Mouse (Mus musculus): Measurements from ENCODE around the gene Mrpl14. TPM values are rescaled to one million over a fixed set of nuclear protein-coding genes. Genes with fewer than 3 reads are reported as not detected.

The Mrpl14 gene
- total and polyA plus RNA-seq, 2 experiments from 2014 or later = 25.3 to 98.6 TPM

DNA sequence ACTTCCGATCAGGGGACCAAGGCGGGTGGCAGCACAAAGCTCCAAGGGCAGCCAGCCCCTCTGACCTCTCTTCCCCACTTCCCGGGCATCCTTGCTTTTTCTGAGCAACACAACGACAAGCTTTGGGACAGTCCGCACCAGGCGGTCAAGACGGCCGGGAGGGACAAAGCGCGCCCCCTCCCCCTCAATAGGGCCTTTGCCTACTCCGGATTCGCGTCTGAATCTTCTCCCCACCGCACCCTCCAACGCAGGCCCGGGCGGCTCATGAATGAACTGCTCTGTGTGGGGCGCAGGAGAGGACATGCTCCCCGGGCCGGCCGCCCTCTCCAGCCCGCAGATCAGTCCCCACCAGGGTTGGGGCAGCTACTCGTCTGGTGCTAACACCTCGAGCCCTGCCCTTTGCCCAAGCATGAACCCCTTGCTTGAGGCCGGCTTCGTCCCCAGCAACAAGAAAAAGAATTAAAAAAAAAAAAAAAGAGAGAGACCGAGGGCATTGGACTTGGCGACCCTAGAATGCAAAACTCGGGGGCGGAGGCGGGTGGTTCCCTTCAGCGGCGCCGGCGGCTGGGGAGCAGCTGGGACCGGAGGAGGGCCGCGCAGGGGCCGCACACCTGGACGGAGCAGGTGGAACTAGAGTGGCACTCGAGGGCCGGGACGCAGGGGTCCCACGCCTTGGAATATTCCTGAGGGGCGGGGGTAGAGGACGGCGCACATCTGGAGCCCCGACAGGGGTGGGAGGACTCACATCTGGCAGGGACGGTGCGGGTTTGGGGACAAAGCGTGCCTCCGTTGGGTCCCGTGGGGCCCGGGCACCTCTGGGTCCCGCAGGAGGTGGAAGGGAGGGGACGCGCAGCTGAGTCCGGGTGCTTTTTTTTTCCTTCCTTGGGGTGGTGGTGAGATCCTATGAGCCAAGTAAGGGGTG lies 690 bp upstream of the Mrpl14 start:
- peak overlapping the region; percentile 78 for H3K4me3 ChIP-seq (ENCODE audit: low read depth, low read length)
- H3K27me3 ChIP-seq (ENCODE audit: insufficient read depth, low read length) = no peaks in the 10 kb centered on the region
- DNase-seq = peak; percentile 67
- no peaks in the 10 kb centered on the region for H3K36me3 ChIP-seq (ENCODE audit: insufficient read depth)
- peak overlapping the region; percentile 81 for H3K4me2 ChIP-seq (ENCODE audit: low read depth)
- no peak for TF ChIP-seq CTCF (IDR thresholded peaks at IDR 0.05; ENCODE audit: low read depth)
- no peaks in the 10 kb centered on the region for H3K9me3 ChIP-seq (ENCODE audit: low read length)
- 2% methylated on average over 55 of the region's 58 CpGs for WGBS
- H3K27ac ChIP-seq (ENCODE audit: low read depth, low read length) = peak overlapping the region; percentile 84
- H3K4me1 ChIP-seq (ENCODE audit: insufficient read depth) = peaks cover 16% of the 10 kb centered on the region; the same call in 1 of the 2 replicates
- peak overlapping the region; percentile 89 for H3K9ac ChIP-seq
- ATAC-seq = peak; percentile 39

DNA sequence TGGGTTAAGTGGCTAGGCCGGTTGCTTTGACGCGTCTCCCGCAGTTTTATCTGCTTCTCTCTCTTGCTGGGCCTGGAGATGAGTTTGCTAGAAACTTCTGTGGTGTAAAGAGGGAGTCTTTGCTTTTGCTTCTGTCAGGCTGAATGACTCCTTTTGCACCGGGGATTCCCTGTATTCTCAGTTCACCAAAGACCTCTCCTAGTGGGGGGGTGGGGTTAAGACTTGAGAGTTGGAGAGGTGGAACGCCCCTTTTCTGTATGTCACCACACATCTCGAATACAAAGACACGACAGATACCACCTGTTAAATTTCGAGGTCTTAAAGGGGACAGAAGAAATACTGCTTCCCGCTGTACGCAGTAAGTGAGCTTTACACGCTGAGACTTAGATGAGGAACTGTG lies 594 bp downstream of the Mrpl14 start, which contains the start of gene Tmem63b:
TSS of gene Tmem63b (minus strand) at position 190 of the 400 bp plus-strand sequence.
- H3K4me2 ChIP-seq (ENCODE audit: low read depth) = peak within 1 kb of the TSS; percentile 83
- H3K27ac ChIP-seq (ENCODE audit: low read depth, low read length) = peak within 1 kb of the TSS; percentile 84
- H3K9me3 ChIP-seq (ENCODE audit: low read length) = no peaks in the 10 kb centered on the region
- H3K4me3 ChIP-seq (ENCODE audit: low read depth, low read length) = peak within 1 kb of the TSS; percentile 78
- H3K36me3 ChIP-seq (ENCODE audit: insufficient read depth) = no peaks in the 10 kb centered on the region
- H3K4me1 ChIP-seq (ENCODE audit: insufficient read depth) = peaks cover 11% of the 10 kb centered on the region; the same call in 1 of the 2 replicates
- DNase-seq (no peak), ATAC-seq (peak; percentile 9; the same call in 1 of the 2 replicates)
- H3K27me3 ChIP-seq (ENCODE audit: insufficient read depth, low read length) = no peaks in the 10 kb centered on the region
- H3K9ac ChIP-seq = peak within 1 kb of the TSS; percentile 89
- no peak for TF ChIP-seq CTCF (IDR thresholded peaks at IDR 0.05; ENCODE audit: low read depth)
- WGBS = 5% methylated on average over 12 of the region's 12 CpGs

GRCm38 (mm10) chr17:45689120-45689519 lies 3.0 kb downstream of the Mrpl14 start:
- 94% methylated on average over 9 of the region's 9 CpGs for WGBS
- DNase-seq (no peak), ATAC-seq (no peak)
- peaks cover 11% of the 10 kb centered on the region; the same call in 1 of the 2 replicates for H3K4me1 ChIP-seq (ENCODE audit: insufficient read depth)
- no peak overlapping the region for H3K4me3 ChIP-seq (ENCODE audit: low read depth, low read length)
- no peaks in the 10 kb centered on the region for H3K36me3 ChIP-seq (ENCODE audit: insufficient read depth)
- no peak overlapping the region for H3K9ac ChIP-seq
- H3K27ac ChIP-seq (ENCODE audit: low read depth, low read length) = no peak overlapping the region
- TF ChIP-seq CTCF (IDR thresholded peaks at IDR 0.05; ENCODE audit: low read depth) = no peak
- no peak overlapping the region for H3K4me2 ChIP-seq (ENCODE audit: low read depth)
- no peaks in the 10 kb centered on the region for H3K9me3 ChIP-seq (ENCODE audit: low read length)
- no peaks in the 10 kb centered on the region for H3K27me3 ChIP-seq (ENCODE audit: insufficient read depth, low read length)

GRCm38 (mm10) chr17:45690044-45690443 lies 3.9 kb downstream of the Mrpl14 start:
- H3K9me3 ChIP-seq (ENCODE audit: low read length) = no peaks in the 10 kb centered on the region
- peaks cover 6% of the 10 kb centered on the region; the same call in 1 of the 2 replicates for H3K4me1 ChIP-seq (ENCODE audit: insufficient read depth)
- H3K27ac ChIP-seq (ENCODE audit: low read depth, low read length) = no peak overlapping the region
- no peaks in the 10 kb centered on the region for H3K27me3 ChIP-seq (ENCODE audit: insufficient read depth, low read length)
- no peak overlapping the region for H3K9ac ChIP-seq
- ATAC-seq (no peak), DNase-seq (no peak)
- H3K4me2 ChIP-seq (ENCODE audit: low read depth) = no peak overlapping the region
- no peak overlapping the region for H3K4me3 ChIP-seq (ENCODE audit: low read depth, low read length)
- TF ChIP-seq CTCF (IDR thresholded peaks at IDR 0.05; ENCODE audit: low read depth) = no peak
- WGBS = 90% methylated on average over 4 of the region's 4 CpGs
- H3K36me3 ChIP-seq (ENCODE audit: insufficient read depth) = no peaks in the 10 kb centered on the region

DNA sequence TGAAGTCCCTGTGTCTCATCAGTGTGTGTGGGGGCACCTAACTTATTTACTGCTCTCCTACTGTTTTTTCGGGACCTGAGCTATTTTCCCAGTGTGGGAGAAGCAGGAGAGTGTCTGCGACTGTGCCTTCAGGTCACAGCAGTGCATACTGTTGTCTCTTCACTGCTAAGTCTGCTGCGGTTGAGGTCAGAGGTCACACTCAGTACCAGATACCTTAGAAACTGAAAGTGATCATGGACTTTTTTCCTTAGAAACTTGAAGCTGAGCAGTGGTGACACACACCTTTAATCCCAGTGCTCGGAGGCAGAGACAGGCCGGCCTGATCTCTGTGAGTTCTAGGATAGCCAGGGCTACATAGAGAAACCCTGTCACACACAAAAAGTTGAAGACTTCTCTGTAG lies 6.0 kb downstream of the Mrpl14 start:
- Histone ChIP-seq H3K27ac (ENCODE audit: low read depth, low read length) (no peak overlapping the region), H3K9me3 (ENCODE audit: low read length) (no peaks in the 10 kb centered on the region), H3K9ac (no peak overlapping the region), H3K36me3 (ENCODE audit: insufficient read depth) (no peaks in the 10 kb centered on the region), H3K27me3 (ENCODE audit: insufficient read depth, low read length) (no peaks in the 10 kb centered on the region), H3K4me3 (ENCODE audit: low read depth, low read length) (no peak overlapping the region), H3K4me2 (ENCODE audit: low read depth) (no peak overlapping the region), H3K4me1 (ENCODE audit: insufficient read depth) (peaks cover 3% of the 10 kb centered on the region; the same call in 1 of the 2 replicates)
- TF ChIP-seq CTCF (IDR thresholded peaks at IDR 0.05; ENCODE audit: low read depth) = no peak
- ATAC-seq (no peak), DNase-seq (no peak)
- WGBS = 90% methylated on average over 5 of the region's 5 CpGs

- Histone ChIP-seq H3K9ac (no peak overlapping the region), H3K36me3 (ENCODE audit: insufficient read depth) (peaks cover 10% of the 10 kb centered on the region), H3K27me3 (ENCODE audit: insufficient read depth, low read length) (no peaks in the 10 kb centered on the region), H3K27ac (ENCODE audit: low read depth, low read length) (no peak overlapping the region), H3K9me3 (ENCODE audit: low read length) (no peaks in the 10 kb centered on the region), H3K4me1 (ENCODE audit: insufficient read depth) (no peaks in the 10 kb centered on the region), H3K4me3 (ENCODE audit: low read depth, low read length) (no peak overlapping the region), H3K4me2 (ENCODE audit: low read depth) (no peak overlapping the region)
- TF ChIP-seq CTCF (IDR thresholded peaks at IDR 0.05; ENCODE audit: low read depth) = no peak
- DNase-seq = no peak
- WGBS = 83% methylated on average over 18 of the region's 18 CpGs
- no peak for ATAC-seq
Measured at GRCm38 (mm10) chr17:45693812-45694565, 7.9 kb downstream of the Mrpl14 start.

Measured in forebrain, postnatal 0 days (tissue).